Mouse (Mus musculus): ENCODE measurements around the gene Ripply3.

- TF ChIP-seq CTCF (IDR thresholded peaks at IDR 0.05; ENCODE audit: low read depth, low read length) (no peak), POLR2A (IDR thresholded peaks at IDR 0.05; ENCODE audit: borderline replicate concordance, low read depth, low read length) (no peak)
Measured at GRCm38 (mm10) chr16:94360578-94361350, 32.5 kb downstream of the Ripply3 start.
